Mouse (Mus musculus): ENCODE measurements around the gene Tlr7.
A peak's percentile ranks its signal among the peaks of the same experiment; 100 is the strongest.

Tlr7 gene

GRCm38 (mm10) chrX:167276551-167276950 is 53.8 kb downstream of the Tlr7 start:
- peak; percentile 0 for DNase-seq

DNA sequence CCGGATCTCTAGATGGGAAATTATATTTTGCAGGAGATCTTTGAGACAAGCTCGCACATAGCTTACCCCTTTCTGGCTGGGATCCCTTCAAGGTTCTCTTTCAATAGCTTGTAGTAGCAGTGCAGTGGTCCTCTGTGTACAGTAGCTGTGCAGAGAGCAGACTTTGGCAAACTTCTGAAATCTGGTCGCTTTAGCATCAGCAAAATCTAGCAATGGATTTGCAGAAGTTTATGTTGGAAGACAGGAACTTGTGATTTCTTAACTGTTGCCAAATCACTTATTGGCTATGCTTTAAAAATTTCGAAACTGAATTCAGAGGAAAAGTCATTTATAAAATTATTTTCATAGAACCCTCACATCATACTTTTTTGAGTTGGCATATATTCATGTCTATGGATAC is 66.3 kb downstream of the Tlr7 start, which contains the start of gene Tlr8:
TSS of gene Tlr8 (minus strand) at position 244 of the 400 bp plus-strand sequence.
- no peak for DNase-seq

DNA sequence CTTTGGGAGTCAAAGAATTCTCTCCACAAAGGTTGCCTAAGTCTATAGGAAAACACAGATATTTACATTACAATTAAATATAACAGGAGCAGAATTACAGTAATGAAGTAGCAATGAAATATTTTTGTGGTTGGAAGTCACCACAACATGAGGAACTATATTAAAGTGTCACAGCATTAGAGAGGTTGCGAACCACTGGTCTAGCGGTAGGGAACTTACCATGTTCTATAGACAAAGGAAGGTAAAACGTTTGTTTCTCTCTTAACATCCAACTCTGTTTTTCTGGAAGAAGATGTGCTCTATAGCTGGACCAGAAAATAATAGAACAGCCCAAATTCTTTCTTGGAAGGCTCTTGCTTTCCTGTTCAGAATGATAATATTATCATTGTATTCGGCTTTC is 66.8 kb downstream of the Tlr7 start:
- DNase-seq = no peak

All from right cerebral cortex, adult 18-20 months (tissue).